Mouse (Mus musculus) stomach, embryonic 16.5 days (tissue): ENCODE data around the gene Mapk6. TPM values are rescaled to one million over a fixed set of nuclear protein-coding genes. Genes with fewer than 3 reads are reported as not detected.
A peak's percentile ranks its signal among the peaks of the same experiment; 100 is the strongest.
"Not testable (repeated sequence)": the region's sequence is repeated elsewhere in the genome, so short reads cannot be mapped to it uniquely, and the experiment has no call there.

Experiments used
- ATAC-seq: fragments of 200-750 bp; cut with Nextera tagmentation; 2 replicates; pipeline ENCODE4 v1.8.0; 2017; ENCODE audit warnings: moderate number of reproducible peaks, moderate TSS enrichment; ENCODE audit not compliant: insufficient read depth, low FRiP score
- H3K27ac ChIP-seq: fragments of 300-500 bp; sonication (generic); 2 replicates; pipeline ENCODE4 v1.5.1; 2014; ENCODE audit warnings: low read length
- H3K27me3 ChIP-seq: fragments of 300-500 bp; sonication (generic); 2 replicates; pipeline ENCODE4 v1.6.1; 2014; ENCODE audit warnings: low read length, control low read depth, mixed read lengths; ENCODE audit not compliant: control insufficient read depth, insufficient read depth
- H3K36me3 ChIP-seq: fragments of 300-500 bp; sonication (generic); 2 replicates; pipeline ENCODE4 v1.6.1; 2014; ENCODE audit warnings: low read length; ENCODE audit not compliant: control insufficient read depth, insufficient read depth
- H3K4me1 ChIP-seq: fragments of 300-500 bp; sonication (generic); 2 replicates; pipeline ENCODE4 v1.6.1; 2014; ENCODE audit warnings: low read length, control low read depth, mixed read lengths; ENCODE audit not compliant: control insufficient read depth, insufficient read depth
- H3K4me2 ChIP-seq: fragments of 300-500 bp; sonication (generic); 2 replicates; pipeline ENCODE4 v1.6.1; 2014; ENCODE audit warnings: low read depth, low read length, mixed read lengths
- H3K4me3 ChIP-seq: fragments of 300-500 bp; sonication (generic); replicated peaks from 2 replicates; pipeline ENCODE4 v1.5.1; 2014; ENCODE audit warnings: mild to moderate bottlenecking, low read length
- H3K9ac ChIP-seq: fragments of 300-500 bp; sonication (generic); 2 replicates; pipeline ENCODE4 v1.6.1; 2014; ENCODE audit warnings: low read length
- H3K9me3 ChIP-seq: fragments of 300-500 bp; sonication (generic); replicated peaks from 2 replicates; pipeline ENCODE4 v1.6.1; 2016; ENCODE audit warnings: low read length, control low read depth; ENCODE audit not compliant: control insufficient read depth
- WGBS: fragments of 180-500 bp; shearing (Covaris S2); extraction: QIAGEN DNeasy Blood & Tissue Kit; methylation state at CpG from one replicate; pipeline ENCODE4 v1.1.7; 2014; 5-methylcytosine and 5-hydroxymethylcytosine counted together
- polyA plus RNA-seq: library from polyadenylated mRNA; unstranded; fragments of >200 nt; fragmentation: Nextera tagmentation; extraction: Ambion mirVana; gene quantifications from 2 replicates; pipeline ENCODE4 v1.2.1, GENCODE M21; 2015

Mapk6 gene
- polyA plus RNA-seq, 1 experiment from 2014 or later, result 49.1 TPM

GRCm38 (mm10) chr9:75375606-75376005 lies 34.2 kb downstream of the Mapk6 start:
- Histone ChIP-seq H3K4me1 (no peaks in the 10 kb centered on the region), H3K9me3 (no peaks in the 10 kb centered on the region), H3K4me3 (no peak overlapping the region), H3K27ac (no peak overlapping the region), H3K36me3 (no peaks in the 10 kb centered on the region), H3K4me2 (no peak overlapping the region), H3K27me3 (no peaks in the 10 kb centered on the region), H3K9ac (no peak overlapping the region)
- WGBS, result 97% methylated on average over 9 of the region's 9 CpGs
- ATAC-seq, result no peak

GRCm38 (mm10) chr9:75368779-75369178 lies 41.0 kb downstream of the Mapk6 start:
- no peak overlapping the region for H3K9ac ChIP-seq
- no peaks in the 10 kb centered on the region for H3K27me3 ChIP-seq
- H3K4me1 ChIP-seq, result no peaks in the 10 kb centered on the region
- ATAC-seq, result no peak
- WGBS, result 74% methylated on average over 3 of the region's 3 CpGs
- no peak overlapping the region for H3K4me2 ChIP-seq
- H3K4me3 ChIP-seq, result no peak overlapping the region
- no peak overlapping the region for H3K27ac ChIP-seq
- no peaks in the 10 kb centered on the region for H3K36me3 ChIP-seq
- no peaks in the 10 kb centered on the region for H3K9me3 ChIP-seq

- Histone ChIP-seq H3K4me2 (no peak overlapping the region), H3K36me3 (no peaks in the 10 kb centered on the region), H3K27ac (no peak overlapping the region), H3K9me3 (no peaks in the 10 kb centered on the region), H3K9ac (no peak overlapping the region), H3K4me3 (no peak overlapping the region), H3K27me3 (no peaks in the 10 kb centered on the region), H3K4me1 (no peaks in the 10 kb centered on the region)
- WGBS, result 63% methylated on average over 5 of the region's 5 CpGs
- ATAC-seq, result no peak
These were observed 43.6 kb downstream of the Mapk6 start for GRCm38 (mm10) chr9:75366191-75366590.

GRCm38 (mm10) chr9:75365195-75365594 lies 44.6 kb downstream of the Mapk6 start:
- Histone ChIP-seq H3K27ac (no peak overlapping the region), H3K9ac (no peak overlapping the region), H3K36me3 (no peaks in the 10 kb centered on the region), H3K27me3 (no peaks in the 10 kb centered on the region), H3K9me3 (no peaks in the 10 kb centered on the region), H3K4me3 (no peak overlapping the region), H3K4me1 (no peaks in the 10 kb centered on the region), H3K4me2 (no peak overlapping the region)
- no peak for ATAC-seq
- WGBS, result 88% methylated on average over 4 of the region's 4 CpGs

GRCm38 (mm10) chr9:75363702-75364101 lies 46.1 kb downstream of the Mapk6 start:
- H3K27ac ChIP-seq, H3K36me3 ChIP-seq, H3K9ac ChIP-seq, H3K27me3 ChIP-seq, H3K4me1 ChIP-seq, H3K9me3 ChIP-seq, H3K4me3 ChIP-seq, H3K4me2 ChIP-seq, ATAC-seq: not testable (repeated sequence)
- WGBS, result 62% methylated on average over 7 of the region's 7 CpGs

GRCm38 (mm10) chr9:75363001-75363400 lies 46.8 kb downstream of the Mapk6 start:
- ATAC-seq, result no peak
- H3K9ac ChIP-seq, result no peak overlapping the region
- H3K27me3 ChIP-seq, result no peaks in the 10 kb centered on the region
- H3K4me1 ChIP-seq, result no peaks in the 10 kb centered on the region
- no peaks in the 10 kb centered on the region for H3K36me3 ChIP-seq
- H3K9me3 ChIP-seq, result no peaks in the 10 kb centered on the region
- no peak overlapping the region for H3K4me3 ChIP-seq
- WGBS, result 73% methylated on average over 5 of the region's 5 CpGs
- H3K27ac ChIP-seq, result no peak overlapping the region
- no peak overlapping the region for H3K4me2 ChIP-seq

- Histone ChIP-seq H3K4me3 (no peak overlapping the region), H3K27me3 (no peaks in the 10 kb centered on the region), H3K4me1 (no peaks in the 10 kb centered on the region), H3K9ac (no peak overlapping the region), H3K27ac (no peak overlapping the region), H3K4me2 (no peak overlapping the region), H3K36me3 (no peaks in the 10 kb centered on the region), H3K9me3 (no peaks in the 10 kb centered on the region)
- 82% methylated on average over 4 of the region's 4 CpGs for WGBS
- ATAC-seq, result no peak; the same call in 1 of the 2 replicates
These were observed 47.6 kb downstream of the Mapk6 start for GRCm38 (mm10) chr9:75362201-75362600.

GRCm38 (mm10) chr9:75361699-75362098 lies 48.1 kb downstream of the Mapk6 start:
- Histone ChIP-seq H3K4me2 (no peak overlapping the region), H3K36me3 (no peaks in the 10 kb centered on the region), H3K4me1 (no peaks in the 10 kb centered on the region), H3K27me3 (no peaks in the 10 kb centered on the region), H3K9ac (no peak overlapping the region), H3K9me3 (no peaks in the 10 kb centered on the region), H3K27ac (no peak overlapping the region), H3K4me3 (no peak overlapping the region)
- 31% methylated on average over 5 of the region's 5 CpGs for WGBS
- ATAC-seq, result peak; percentile 44; the same call in 1 of the 2 replicates

- H3K4me3 ChIP-seq, result no peak overlapping the region
- no peaks in the 10 kb centered on the region for H3K9me3 ChIP-seq
- 66% methylated on average over 9 of the region's 9 CpGs for whole genome bisulfite sequencing
These were observed 52.6 kb downstream of the Mapk6 start for GRCm38 (mm10) chr9:75357087-75357654.

More at GRCm38 (mm10) chr9:75357087-75357654, 52.6 kb downstream of the Mapk6 start:
- H3K27me3 ChIP-seq, result no peaks in the 10 kb centered on the region
- no peak overlapping the region for H3K9ac ChIP-seq
- no peaks in the 10 kb centered on the region for H3K36me3 ChIP-seq
- no peak overlapping the region for H3K4me2 ChIP-seq
- no peak overlapping the region for H3K27ac ChIP-seq
- H3K4me1 ChIP-seq, result no peaks in the 10 kb centered on the region
- ATAC-seq, result no peak
